Mouse (Mus musculus): ENCODE results near the gene Trdmt1.

DNA sequence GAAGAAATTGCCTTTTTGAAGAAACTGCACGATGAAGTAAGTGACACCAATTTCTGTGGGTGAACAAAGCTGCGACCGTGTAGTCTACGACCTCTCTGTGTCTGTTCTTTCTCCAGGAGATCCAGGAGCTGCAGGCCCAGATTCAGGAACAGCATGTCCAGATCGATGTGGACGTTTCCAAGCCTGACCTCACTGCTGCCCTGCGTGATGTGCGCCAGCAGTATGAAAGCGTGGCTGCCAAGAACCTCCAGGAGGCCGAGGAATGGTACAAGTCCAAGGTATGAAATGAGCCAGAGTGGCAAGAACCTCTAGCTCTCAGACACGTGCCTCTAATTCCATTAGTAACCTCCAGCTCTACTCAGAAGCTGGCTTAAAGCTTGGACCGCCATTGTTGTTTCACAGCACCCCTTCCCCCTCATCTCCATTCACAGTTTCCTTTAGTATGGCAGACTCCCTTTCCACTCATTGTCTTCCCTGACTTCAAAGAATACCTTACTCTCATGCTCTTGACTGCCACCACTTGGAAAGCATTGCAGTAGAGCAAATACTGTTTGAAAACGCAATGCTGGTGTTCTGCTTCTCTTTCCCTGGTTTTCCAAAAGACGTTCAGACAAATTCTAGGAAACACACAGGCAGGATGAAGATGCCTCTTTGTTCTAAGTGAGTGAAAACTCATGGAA lies 34.1 kb upstream of the Trdmt1 start:
- TF ChIP-seq POLR2A (IDR thresholded peaks at IDR 0.05; ENCODE audit: low read depth, low read length) (no peak), CTCF (IDR thresholded peaks at IDR 0.05; ENCODE audit: extremely low read depth, insufficient read depth, insufficient read length, insufficient replicate concordance) (no peak)
